Mouse (Mus musculus) kidney, postnatal 0 days (tissue): Measurements from ENCODE around the gene Cmtm2a. TPM values are rescaled to one million over a fixed set of nuclear protein-coding genes. Genes with fewer than 3 reads are reported as not detected.

Experiments
- ATAC-seq: fragments of 200-750 bp; cut with Nextera tagmentation; replicated peaks from 2 replicates; pipeline ENCODE4 v1.8.0; 2017; ENCODE audit warnings: low read depth, moderate number of reproducible peaks, moderate TSS enrichment, moderate library complexity; ENCODE audit not compliant: low FRiP score
- DNase-seq: peaks from one replicate; pipeline ENCODE4 v3.0.0-alpha.2; 2016; ENCODE audit warnings: low spot score
- H3K27ac ChIP-seq: fragments of 300-500 bp; sonication (generic); 2 replicates; pipeline ENCODE4 v1.5.1; 2014; ENCODE audit warnings: mild to moderate bottlenecking
- H3K27me3 ChIP-seq: fragments of 300-500 bp; sonication (generic); 2 replicates; pipeline ENCODE4 v1.6.1; 2014; ENCODE audit warnings: low read length, mixed read lengths; ENCODE audit not compliant: insufficient read depth
- H3K36me3 ChIP-seq: fragments of 300-500 bp; sonication (generic); 2 replicates; pipeline ENCODE4 v1.6.1; 2014; ENCODE audit warnings: low read length, mixed read lengths; ENCODE audit not compliant: insufficient read depth
- H3K4me1 ChIP-seq: fragments of 300-500 bp; sonication (generic); replicated peaks from 2 replicates; pipeline ENCODE4 v1.6.1; 2014; ENCODE audit warnings: antibody characterized with exemption, low read length, mixed read lengths; ENCODE audit not compliant: insufficient read depth
- H3K4me2 ChIP-seq: fragments of 300-500 bp; sonication (generic); 2 replicates; pipeline ENCODE4 v1.6.1; 2014; ENCODE audit warnings: mild to moderate bottlenecking, low read length, moderate library complexity, mixed read lengths
- H3K4me3 ChIP-seq: fragments of 300-500 bp; sonication (generic); replicated peaks from 2 replicates; pipeline ENCODE4 v1.5.1; 2014; ENCODE audit warnings: low read depth, low read length
- H3K9ac ChIP-seq: fragments of 300-500 bp; sonication (generic); 2 replicates; pipeline ENCODE4 v1.6.1; 2014; ENCODE audit warnings: low read depth, low read length
- H3K9me3 ChIP-seq: fragments of 300-500 bp; sonication (generic); replicated peaks from 2 replicates; pipeline ENCODE4 v1.6.1; 2016; ENCODE audit warnings: low read length, inconsistent platforms, mixed read lengths
- CTCF ChIP-seq: IDR thresholded peaks from 2 replicates; pipeline ENCODE4 v1.5.1; 2016; ENCODE audit warnings: antibody characterized with exemption, low read depth, mild to moderate bottlenecking, moderate library complexity
- WGBS: fragments of 180-500 bp; shearing (Covaris S2); extraction: QIAGEN DNeasy Blood & Tissue Kit; methylation state at CpG from one replicate; pipeline ENCODE4 v1.1.7; 2014; 5-methylcytosine and 5-hydroxymethylcytosine counted together
- polyA plus RNA-seq: library from polyadenylated mRNA; unstranded; fragments of >200 nt; fragmentation: Nextera tagmentation; extraction: Ambion mirVana; gene quantifications from 2 replicates; pipeline ENCODE4 v1.2.1, GENCODE M21; 2015

The Cmtm2a gene
- polyA plus RNA-seq, 1 experiment from 2014 or later = not detected

DNA sequence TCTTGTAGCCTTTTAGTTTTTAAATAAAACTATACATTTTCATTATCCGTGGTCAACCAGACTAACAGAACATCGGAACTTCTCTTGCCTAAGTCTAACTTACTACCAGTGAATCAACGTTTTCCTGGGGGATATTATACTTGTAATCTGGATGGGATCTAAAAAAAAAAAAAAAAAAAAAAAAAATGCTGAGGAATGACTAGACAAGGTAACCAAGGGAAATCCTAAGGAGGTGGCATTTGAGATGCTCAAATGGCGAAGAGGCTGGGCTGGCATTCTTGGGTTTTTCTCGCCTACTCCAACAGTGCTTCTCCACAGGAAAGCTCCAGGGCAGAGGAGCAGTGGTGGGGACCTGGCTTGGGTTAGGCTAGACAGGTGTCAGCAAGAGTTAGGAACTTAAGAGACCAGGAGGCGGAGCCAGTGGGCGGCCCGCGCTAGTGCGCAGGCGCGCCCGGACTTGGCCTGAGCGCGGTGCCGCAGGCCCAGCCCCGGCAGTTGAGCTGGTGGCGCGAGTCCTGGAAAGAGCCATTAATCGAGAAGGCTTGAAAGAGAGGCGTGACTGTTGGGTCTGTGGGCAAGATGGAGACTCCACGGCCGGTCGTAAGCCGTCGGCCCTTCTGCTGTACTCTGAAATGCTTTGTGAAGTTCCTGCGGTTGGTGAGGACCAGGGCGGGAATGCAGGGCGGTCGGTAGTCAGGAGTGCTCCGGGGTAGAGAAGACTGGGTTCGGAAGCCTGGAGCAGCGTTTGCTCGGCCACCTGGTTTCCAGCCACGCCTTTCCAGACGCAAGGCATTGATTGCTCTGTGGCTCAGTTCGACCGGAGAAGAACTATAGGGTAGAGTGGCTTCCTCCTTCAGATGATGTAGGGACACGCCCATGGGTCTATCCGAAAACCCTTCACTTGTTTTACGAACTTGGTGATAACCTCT, 42.3 kb downstream of the Cmtm2a start, which contains the start of gene Cklf:
Gene Cklf (plus strand): TSS at position 423 of the 929 bp plus-strand sequence.
- peak within 1 kb of the TSS; percentile 61 for H3K4me2 ChIP-seq
- peak; percentile 95 for DNase-seq
- peak within 1 kb of the TSS; percentile 62 for H3K4me3 ChIP-seq
- H3K9me3 ChIP-seq = no peaks in the 10 kb centered on the region
- H3K4me1 ChIP-seq = peaks cover 15% of the 10 kb centered on the region; the same call in 1 of the 2 replicates
- 3% methylated on average over 41 of the region's 41 CpGs for WGBS
- H3K27ac ChIP-seq = peak within 1 kb of the TSS; percentile 76
- no peaks in the 10 kb centered on the region for H3K36me3 ChIP-seq
- no peaks in the 10 kb centered on the region for H3K27me3 ChIP-seq
- peak; percentile 81 for ATAC-seq
- H3K9ac ChIP-seq = peak within 1 kb of the TSS; percentile 65
- peak; percentile 56 for TF ChIP-seq CTCF

- WGBS = 88% methylated on average over 7 of the region's 7 CpGs
Observed at GRCm38 (mm10) chr8:104249442-104249996, 43.5 kb downstream of the Cmtm2a start.

GRCm38 (mm10) chr8:104248276-104248675, 44.7 kb downstream of the Cmtm2a start, which contains the start of gene Tk2:
TSS of gene Tk2 (minus strand) at chr8:104248558.
- DNase-seq = peak; percentile 91
- no peak for TF ChIP-seq CTCF
- H3K27me3 ChIP-seq = no peaks in the 10 kb centered on the region
- under 1% methylated on average over 28 of the region's 28 CpGs for WGBS
- H3K9ac ChIP-seq = peak within 1 kb of the TSS; percentile 83
- peak within 1 kb of the TSS; percentile 72 for H3K27ac ChIP-seq
- peak; percentile 86 for ATAC-seq
- H3K36me3 ChIP-seq = no peaks in the 10 kb centered on the region
- H3K9me3 ChIP-seq = no peaks in the 10 kb centered on the region
- peak within 1 kb of the TSS; percentile 73 for H3K4me2 ChIP-seq
- H3K4me3 ChIP-seq = peak within 1 kb of the TSS; percentile 76
- peaks cover 15% of the 10 kb centered on the region; the same call in 1 of the 2 replicates for H3K4me1 ChIP-seq

More at GRCm38 (mm10) chr8:104249442-104249996, 43.5 kb downstream of the Cmtm2a start:
- H3K4me3 ChIP-seq = no peak overlapping the region
- DNase-seq (no peak), ATAC-seq (no peak)
- H3K9ac ChIP-seq = no peak overlapping the region
- H3K27ac ChIP-seq = no peak overlapping the region
- H3K36me3 ChIP-seq = no peaks in the 10 kb centered on the region
- H3K27me3 ChIP-seq = no peaks in the 10 kb centered on the region
- no peaks in the 10 kb centered on the region for H3K9me3 ChIP-seq
- H3K4me1 ChIP-seq = peaks cover 15% of the 10 kb centered on the region; the same call in 1 of the 2 replicates
- no peak for TF ChIP-seq CTCF
- no peak overlapping the region for H3K4me2 ChIP-seq

GRCm38 (mm10) chr8:104247908-104248275, 45.1 kb downstream of the Cmtm2a start:
- no peak for TF ChIP-seq CTCF
- peak overlapping the region; percentile 72; the same call in 1 of the 2 replicates for H3K27ac ChIP-seq
- H3K4me2 ChIP-seq = peak overlapping the region; percentile 73
- DNase-seq = no peak
- peak overlapping the region; percentile 76 for H3K4me3 ChIP-seq
- H3K4me1 ChIP-seq = peaks cover 15% of the 10 kb centered on the region; the same call in 1 of the 2 replicates
- no peaks in the 10 kb centered on the region for H3K27me3 ChIP-seq
- no peaks in the 10 kb centered on the region for H3K9me3 ChIP-seq
- peak overlapping the region; percentile 83 for H3K9ac ChIP-seq
- ATAC-seq = peak; percentile 9; the same call in 1 of the 2 replicates
- WGBS = 4% methylated on average over 11 of the region's 11 CpGs
- no peaks in the 10 kb centered on the region for H3K36me3 ChIP-seq

- DNase-seq = peak; percentile 10
- Histone ChIP-seq H3K27ac (no peak overlapping the region), H3K27me3 (no peaks in the 10 kb centered on the region), H3K9ac (peak overlapping the region; percentile 83), H3K4me2 (peak overlapping the region; percentile 73), H3K9me3 (no peaks in the 10 kb centered on the region), H3K4me3 (peak overlapping the region; percentile 76), H3K36me3 (0 out of 2 replicates have a peak, but pooled peaks cover 4% of the 10 kb centered on the region), H3K4me1 (peaks cover 15% of the 10 kb centered on the region; the same call in 1 of the 2 replicates)
- ATAC-seq = no peak
- 51% methylated on average over 22 of the region's 22 CpGs for WGBS
- no peak for TF ChIP-seq CTCF
Observed at GRCm38 (mm10) chr8:104247054-104247907, 45.7 kb downstream of the Cmtm2a start.
